Mouse (Mus musculus) frontal cortex, adult (tissue): Measurements from ENCODE around the gene Hcn1.

Experiments used
- ATAC-seq: cut with Nextera tagmentation; 2 replicates; pipeline ENCODE4 v1.9.2; 2017; ENCODE audit warnings: mild to moderate bottlenecking, moderate library complexity, mixed read lengths; ENCODE audit not compliant: low TSS enrichment

Hcn1 gene

GRCm38 (mm10) chr13:117602181-117602580 lies at the start of gene Hcn1:
TSS of gene Hcn1 (plus strand) at chr13:117602320.
- ATAC-seq, result peak; percentile 74

- peak; percentile 95 for ATAC-seq
These were observed 34.9 kb upstream of the Hcn1 start for GRCm38 (mm10) chr13:117567251-117567650.

- ATAC-seq, result no peak
These were observed 30.4 kb upstream of the Hcn1 start for GRCm38 (mm10) chr13:117571747-117572146.

- ATAC-seq, result no peak
These were observed 7.5 kb upstream of the Hcn1 start for GRCm38 (mm10) chr13:117594494-117595182.

GRCm38 (mm10) chr13:117595183-117595532 lies 7.0 kb upstream of the Hcn1 start:
- ATAC-seq, result no peak

GRCm38 (mm10) chr13:117601331-117601965 lies 672 bp upstream of the Hcn1 start:
- no peak for ATAC-seq

GRCm38 (mm10) chr13:117602617-117603358 lies 668 bp downstream of the Hcn1 start:
- peak; percentile 43 for ATAC-seq

- peak; percentile 9; the same call in 1 of the 2 replicates for ATAC-seq
These were observed 1.3 kb downstream of the Hcn1 start for GRCm38 (mm10) chr13:117603421-117603820.

- no peak for ATAC-seq
These were observed 2.0 kb downstream of the Hcn1 start for GRCm38 (mm10) chr13:117604073-117604472.

GRCm38 (mm10) chr13:117604971-117605750 lies 3.0 kb downstream of the Hcn1 start:
- 0 out of 2 replicates have a peak, but pooled peaks have one; percentile 24 for ATAC-seq

GRCm38 (mm10) chr13:117611881-117612280 lies 9.8 kb downstream of the Hcn1 start:
- peak; percentile 92 for ATAC-seq

- no peak for ATAC-seq
These were observed 17.4 kb downstream of the Hcn1 start for GRCm38 (mm10) chr13:117619544-117619943.

GRCm38 (mm10) chr13:117657501-117657900 lies 55.4 kb downstream of the Hcn1 start:
- peak; percentile 75 for ATAC-seq

- no peak for ATAC-seq
These were observed 56.5 kb downstream of the Hcn1 start for GRCm38 (mm10) chr13:117658414-117659175.

GRCm38 (mm10) chr13:117659511-117659910 lies 57.4 kb downstream of the Hcn1 start:
- peak; percentile 95 for ATAC-seq

- no peak for ATAC-seq
These were observed 60.5 kb downstream of the Hcn1 start for GRCm38 (mm10) chr13:117662661-117663060.

- no peak for ATAC-seq
These were observed 67.2 kb downstream of the Hcn1 start for GRCm38 (mm10) chr13:117669303-117669702.

- no peak for ATAC-seq
These were observed 69.7 kb downstream of the Hcn1 start for GRCm38 (mm10) chr13:117671851-117672250.

GRCm38 (mm10) chr13:117676418-117676817 lies 74.3 kb downstream of the Hcn1 start:
- ATAC-seq, result peak; percentile 50; the same call in 1 of the 2 replicates

GRCm38 (mm10) chr13:117687670-117688069 lies 85.5 kb downstream of the Hcn1 start:
- peak; percentile 94 for ATAC-seq

GRCm38 (mm10) chr13:117694729-117695332 lies 92.7 kb downstream of the Hcn1 start:
- ATAC-seq, result peak; percentile 67
